Mouse (Mus musculus) retina, postnatal 7 days (tissue): ENCODE data around the gene Nfe2l3.
"Not testable (repeated sequence)": the region's sequence is repeated elsewhere in the genome, so short reads cannot be mapped to it uniquely, and the experiment has no call there.

Source experiments
- DNase-seq: peaks from one replicate; pipeline ENCODE4 v3.0.0-alpha.2; 2012; ENCODE audit warnings: low read depth, low spot score

Nfe2l3 gene

DNA sequence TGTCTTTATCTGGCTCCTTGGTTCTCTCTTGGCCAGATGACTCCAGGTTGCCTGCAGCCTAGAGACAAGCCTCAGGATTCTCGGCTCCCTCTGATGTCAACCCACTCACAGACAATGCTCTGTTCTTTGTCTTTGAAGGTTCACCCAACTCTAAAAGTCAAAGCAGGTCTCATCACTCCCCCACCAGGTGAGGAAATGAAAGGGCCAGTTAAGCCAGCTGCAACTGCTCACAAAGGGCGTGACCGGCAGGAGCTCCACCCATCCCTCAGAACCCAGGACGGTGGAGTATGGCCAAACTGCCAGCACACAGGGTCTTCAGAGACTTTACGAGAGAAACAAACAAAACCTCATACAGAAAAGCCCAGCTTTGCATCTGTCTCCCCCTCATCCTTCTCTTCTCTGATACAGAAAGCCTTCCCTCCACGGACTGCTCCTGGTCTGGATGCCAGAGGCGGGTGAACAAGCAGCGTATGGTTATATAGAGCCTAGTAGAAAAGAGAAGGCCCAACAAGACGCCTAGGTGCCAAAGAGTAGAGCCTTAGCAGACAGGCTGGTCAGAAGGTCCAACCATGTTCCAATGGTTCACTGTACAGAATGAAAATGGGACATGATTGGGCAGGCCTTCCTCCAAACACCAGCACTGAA is 9.8 kb downstream of the Nfe2l3 start:
- no peak for DNase-seq

DNA sequence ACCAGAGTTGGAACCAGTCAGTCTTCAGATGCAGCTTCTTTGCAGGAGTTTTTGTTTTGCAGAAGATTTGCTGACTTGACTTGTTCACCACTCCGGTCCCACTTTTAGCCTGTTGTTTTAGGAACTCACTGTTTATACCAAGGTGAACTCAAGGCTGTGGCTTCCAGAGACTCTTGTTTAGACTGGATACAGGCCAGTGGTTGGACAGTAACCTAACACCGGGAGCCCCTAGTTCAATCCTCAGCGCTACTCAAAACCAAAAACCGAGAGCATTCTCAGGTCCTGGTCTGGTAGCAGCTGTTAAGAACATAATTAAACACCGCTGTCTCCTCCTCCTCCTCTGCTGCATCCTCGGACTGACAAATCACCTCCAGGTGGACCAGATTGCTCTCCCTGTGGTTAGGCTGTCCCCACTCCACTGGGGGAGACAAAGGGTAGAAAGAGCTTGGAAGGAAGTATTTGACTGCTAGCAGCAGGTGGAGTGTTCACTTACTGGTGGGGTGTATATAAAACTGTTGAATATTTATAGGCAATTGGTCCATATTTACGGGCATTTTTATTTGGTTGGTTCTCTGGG is 20.5 kb downstream of the Nfe2l3 start:
- DNase-seq: no peak

DNA sequence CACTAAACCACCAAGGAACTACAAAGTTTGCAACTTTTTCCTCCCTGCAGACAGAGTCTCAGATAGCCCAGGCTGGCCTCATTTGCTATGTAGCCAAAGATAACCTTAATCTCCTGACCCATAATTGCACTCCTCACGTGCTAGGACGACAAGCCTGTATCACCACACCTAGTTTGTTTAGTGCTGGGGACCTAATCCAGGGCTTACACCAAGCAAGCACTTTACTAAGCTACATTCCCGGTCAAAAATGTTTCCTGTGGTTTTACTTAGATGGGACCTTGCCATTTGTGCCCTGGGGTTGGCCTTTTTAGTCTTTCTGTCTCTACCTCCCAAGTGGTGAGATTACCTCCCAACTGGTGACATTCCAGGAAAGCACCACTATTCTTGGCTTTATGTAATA is 22.5 kb downstream of the Nfe2l3 start:
- no peak for DNase-seq

DNA sequence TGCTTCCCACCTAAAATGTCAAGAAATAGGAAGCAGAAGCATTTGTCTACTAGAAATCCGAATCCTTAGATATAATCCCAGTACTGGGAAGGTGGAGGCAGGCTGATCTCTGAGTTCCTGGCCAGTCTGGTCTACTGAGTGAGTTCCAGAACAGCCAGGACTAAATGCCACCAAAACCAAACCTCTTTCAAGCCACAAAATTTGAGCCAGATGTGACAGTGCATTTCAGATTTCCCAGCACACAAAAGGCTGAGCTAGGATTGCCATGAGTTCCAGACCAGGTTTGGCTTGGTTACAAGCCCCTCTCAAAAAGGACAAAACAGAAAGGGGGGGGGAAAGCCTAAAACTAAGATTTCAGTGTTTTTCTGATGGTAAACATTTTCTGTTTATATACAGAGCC is 23.7 kb downstream of the Nfe2l3 start:
- no peak for DNase-seq

DNA sequence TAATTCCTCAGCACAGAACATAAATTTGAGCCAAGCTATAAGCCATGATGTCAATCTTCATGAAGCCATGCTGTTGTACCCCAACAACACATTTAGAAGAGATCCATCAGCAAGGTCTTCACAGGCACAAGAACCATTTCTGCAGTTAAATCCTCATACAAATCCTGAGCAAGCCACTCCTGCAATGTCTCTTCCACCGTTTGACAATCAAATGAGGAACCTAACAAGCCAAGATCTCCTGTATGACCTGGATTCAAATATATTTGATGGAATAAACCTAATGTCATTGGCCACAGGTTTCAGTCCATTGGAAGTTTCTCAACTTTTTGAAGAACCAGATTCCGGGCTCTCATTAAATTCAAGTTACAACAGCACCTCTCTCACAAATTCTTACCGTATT is 24.8 kb downstream of the Nfe2l3 start:
- DNase-seq: no peak

DNA sequence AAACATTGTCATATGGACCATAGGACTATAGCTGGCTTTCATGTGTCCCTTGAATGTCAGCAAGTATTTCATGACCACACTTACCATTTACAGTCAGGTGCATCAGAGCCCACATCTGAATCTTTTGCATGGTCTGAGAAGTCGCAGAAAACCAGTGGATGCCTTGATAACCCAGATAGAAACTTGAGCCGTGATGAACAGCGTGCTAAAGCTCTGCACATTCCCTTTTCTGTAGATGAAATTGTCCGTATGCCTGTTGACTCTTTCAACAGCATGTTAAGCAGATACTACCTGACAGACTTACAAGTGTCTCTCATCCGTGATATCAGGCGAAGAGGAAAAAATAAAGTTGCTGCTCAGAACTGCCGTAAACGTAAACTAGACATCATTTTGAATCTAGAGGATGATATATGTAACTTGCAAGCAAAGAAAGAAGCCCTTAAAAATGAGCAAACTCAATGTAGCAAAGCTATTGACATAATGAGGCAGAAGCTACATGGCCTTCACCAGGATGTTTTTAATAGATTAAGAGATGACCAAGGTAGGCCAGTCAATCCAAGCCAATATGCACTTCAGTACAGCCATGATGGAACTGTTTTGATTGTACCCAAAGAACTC is 25.4 kb downstream of the Nfe2l3 start:
- DNase-seq: no peak

DNA sequence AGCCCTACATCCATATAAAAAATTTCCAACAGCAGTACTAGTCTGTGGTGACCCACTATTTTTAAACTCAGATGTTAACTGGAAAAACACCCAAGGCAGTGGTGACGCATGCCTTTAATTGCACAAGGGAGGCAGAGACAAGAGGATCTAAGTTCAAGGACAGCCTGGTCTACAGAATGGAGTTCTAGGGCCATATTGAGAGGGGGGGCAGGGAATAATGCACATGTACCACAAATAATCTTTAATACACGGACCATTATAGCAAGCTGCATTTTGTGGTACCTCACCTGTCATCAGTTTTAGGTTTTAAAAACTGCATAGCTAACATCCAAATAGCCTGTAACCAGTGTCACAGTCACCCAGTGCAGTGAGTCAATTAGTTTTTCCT is 26.4 kb downstream of the Nfe2l3 start:
- DNase-seq: no peak

DNA sequence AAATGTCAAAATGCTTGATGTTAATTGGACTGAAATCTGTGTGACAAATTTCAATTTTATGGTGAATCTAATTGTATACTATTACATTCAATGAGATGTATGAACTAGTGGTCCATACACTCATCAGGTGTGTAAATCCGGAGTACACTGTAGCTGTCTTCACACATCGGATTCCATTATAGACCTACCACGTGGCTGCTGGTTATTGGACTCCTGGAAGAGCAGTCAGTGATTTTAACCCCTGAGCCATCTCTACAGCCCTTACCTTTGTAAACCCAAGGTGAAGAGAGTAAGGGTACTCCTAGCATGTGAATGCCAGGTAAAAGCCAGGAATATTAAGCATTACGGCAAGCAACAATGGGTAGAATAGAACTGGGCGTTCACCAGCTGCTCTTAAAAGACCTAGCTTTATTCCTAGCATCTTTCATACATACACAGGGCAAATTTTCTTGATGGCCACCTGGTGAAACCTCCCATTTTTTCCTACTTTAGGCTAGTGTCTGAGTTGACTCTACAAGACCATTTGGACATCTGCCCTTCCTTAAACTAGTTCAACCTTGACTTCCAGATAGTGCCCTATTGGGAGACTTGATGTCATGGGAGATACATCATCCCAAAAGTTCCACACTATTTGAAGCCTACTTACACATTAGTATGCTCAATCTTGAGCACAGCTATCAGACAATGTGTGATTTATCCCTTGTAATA is 27.0 kb downstream of the Nfe2l3 start:
- DNase-seq: no peak

DNA sequence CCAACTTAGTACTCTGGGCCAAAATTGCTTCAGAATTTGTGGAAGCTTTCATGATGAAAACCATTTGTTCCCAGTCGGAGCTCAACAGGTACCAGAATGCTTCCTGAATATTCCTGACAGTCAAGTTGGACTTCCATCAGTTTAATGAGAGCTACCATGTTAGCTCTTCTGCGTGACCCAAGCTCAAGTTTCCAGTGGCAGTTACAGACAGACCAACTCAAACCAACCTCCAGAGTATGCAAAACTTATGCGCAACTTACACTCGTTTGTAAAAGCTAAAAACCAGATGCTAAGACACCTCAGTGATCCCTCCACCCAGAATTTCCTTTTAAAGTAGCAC is 27.5 kb downstream of the Nfe2l3 start:
- no peak for DNase-seq

DNA sequence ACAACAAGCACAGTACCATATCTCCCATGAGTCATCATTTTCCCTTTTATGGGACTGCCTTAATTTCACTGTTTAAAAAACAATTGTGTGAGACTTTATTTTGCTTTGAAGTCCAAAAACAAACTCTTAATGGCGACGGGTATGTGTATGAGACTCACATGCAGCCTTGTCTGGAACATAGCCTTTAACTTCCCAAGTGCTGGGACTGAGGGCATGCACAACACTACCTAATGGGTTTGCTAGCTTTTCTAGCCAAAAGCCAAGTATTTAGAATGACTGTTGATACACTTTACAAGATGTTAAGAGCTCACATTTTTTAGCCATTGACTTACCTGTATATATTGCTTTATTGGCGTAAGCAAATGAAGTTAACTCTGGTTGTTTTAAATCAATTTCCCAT is 27.9 kb downstream of the Nfe2l3 start:
- no peak for DNase-seq

DNA sequence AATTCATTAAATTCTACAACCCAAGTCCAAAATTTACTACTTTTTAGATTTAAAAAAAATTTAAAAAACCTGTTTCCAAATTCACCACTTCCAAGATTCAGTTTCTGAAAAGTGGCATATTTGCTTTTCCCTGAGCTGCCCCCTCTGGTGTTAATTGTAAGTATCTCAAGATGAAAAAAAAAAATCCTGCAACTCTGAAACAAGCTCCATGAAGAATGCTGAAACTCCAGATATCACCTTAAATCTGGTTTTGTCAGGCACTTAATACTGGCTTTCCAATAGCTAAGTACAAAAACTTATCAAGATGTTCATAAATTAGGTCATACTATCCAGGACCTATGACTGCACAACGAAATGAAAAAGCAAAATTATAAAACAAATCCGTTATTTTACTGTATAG is 35.2 kb downstream of the Nfe2l3 start:
- no peak for DNase-seq

DNA sequence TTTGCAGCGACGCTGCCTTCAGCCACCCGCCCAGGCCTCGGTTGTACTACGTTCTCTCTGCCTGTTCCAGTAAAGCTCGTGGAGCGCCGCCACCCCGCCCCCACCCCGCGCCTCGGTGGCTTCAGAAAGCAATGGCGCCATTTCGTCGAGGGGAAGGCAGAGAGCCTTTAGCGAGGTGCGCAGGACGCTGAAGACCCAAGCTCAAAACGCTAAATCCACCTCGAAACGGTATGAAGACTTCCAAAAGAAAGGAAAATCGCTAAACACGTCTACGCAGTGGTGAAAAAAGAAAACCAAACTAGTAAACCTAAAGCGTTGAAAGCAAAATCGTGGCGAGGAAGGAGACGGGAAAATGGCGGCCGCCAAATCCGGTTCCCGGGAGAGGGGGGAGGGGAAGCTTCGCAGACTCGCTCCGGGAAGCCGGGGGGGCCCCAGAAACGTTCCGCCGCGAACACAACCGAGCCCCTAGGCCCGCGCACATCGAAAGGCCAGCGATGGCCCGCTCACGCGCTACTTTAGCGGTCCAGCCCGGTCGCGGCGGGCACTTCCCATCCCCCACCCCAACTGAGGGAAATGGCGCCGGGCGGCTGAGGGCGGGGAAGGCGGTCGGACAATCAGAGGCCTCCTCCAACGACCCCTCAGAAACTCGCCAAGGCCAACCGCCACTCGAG is 36.6 kb downstream of the Nfe2l3 start:
- peak; percentile 77 for DNase-seq

DNA sequence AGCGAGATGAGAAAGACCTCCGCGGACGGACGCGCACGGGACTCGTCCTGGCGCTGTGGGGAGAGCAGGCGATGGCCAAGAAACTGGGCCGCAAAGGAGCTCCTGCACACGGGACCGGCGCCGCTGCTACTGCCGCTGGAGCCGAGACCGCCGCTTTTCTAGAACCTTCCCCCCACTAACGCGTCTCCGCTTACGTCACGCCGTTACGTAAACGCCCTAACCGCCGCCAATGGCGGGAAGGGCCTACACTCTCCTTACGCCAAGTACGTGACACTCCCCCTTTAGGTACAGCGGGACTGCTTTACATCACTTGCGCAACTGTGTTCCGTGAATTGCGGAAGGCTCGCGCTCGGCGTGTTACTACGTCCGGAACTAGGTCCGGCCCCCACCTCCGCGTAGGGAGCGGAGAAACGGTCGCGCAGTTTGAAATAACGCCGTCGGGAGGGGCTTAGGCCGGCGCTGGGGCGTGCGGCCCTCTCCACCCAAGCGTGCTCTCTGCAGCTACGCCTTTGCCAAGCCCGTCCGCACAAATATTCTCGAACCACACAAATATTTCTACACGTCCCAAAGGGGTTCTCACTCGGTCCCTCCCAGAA is 37.3 kb downstream of the Nfe2l3 start, which contains the start of gene Hnrnpa2b1:
Gene Hnrnpa2b1 (minus strand): TSS at position 180 of the 596 bp plus-strand sequence.
- peak; percentile 100 for DNase-seq

DNA sequence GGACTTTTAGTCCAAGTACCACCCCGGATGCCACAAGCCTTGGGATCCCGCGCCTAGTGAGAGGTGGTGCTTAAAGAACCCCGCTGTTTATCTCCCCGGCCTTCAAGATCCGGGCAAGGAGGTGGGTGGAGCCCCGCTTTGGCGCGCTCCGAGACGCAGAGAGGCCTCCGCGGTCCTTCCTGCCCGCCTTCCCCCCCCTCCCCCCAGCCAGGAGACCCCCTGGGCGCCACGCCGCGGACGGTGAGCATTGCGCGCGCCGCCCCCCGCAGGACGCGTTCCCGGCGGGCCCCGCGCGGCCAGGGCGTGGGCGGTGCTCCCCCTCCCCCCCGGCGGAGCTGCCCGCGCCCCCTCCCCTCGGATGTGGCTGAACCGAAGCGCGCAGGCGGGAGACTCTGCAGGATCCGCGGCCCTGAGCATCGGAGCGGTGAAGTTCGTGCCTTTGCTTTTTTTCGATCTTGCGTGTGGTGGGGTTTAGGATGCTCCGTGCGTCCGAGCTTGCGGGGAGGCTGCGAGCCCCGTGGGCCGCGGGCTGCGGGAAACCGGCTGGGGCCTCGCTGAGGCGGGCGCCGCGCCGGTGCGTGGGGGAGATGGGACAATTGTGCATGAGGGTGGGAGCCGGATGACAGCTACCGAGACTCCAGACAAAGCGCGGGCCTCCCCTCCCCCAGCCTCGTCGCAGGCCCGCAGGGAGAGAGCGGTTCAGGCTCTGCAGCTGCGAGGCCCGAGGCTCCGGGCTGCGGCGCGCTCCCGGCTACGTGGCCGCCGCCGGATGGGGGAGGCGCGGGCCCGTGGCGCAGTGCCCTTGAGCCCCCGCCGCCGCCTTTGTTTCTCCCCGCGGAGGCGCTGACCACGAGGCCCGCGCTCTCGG is 38.1 kb downstream of the Nfe2l3 start, which contains the start of gene Cbx3:
Gene Cbx3 (plus strand): TSS at position 50 of the 868 bp plus-strand sequence.
- peak; percentile 81 for DNase-seq

DNA sequence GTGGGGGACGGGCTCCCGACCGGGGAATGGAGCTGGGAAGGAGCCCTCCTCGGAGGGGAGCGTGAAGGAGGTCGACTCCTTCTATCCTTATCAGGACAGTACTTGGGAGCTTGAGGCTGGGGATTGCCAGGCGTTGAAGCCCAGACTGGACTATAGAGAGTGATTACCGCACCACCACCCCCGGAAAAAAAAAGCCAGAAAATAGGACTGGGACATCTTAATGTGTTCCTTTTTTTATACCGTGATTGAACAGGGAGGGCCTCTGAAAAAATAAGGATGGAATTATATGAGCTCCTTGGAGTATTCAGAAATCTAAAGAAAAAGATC is 38.7 kb downstream of the Nfe2l3 start:
- no peak for DNase-seq

DNA sequence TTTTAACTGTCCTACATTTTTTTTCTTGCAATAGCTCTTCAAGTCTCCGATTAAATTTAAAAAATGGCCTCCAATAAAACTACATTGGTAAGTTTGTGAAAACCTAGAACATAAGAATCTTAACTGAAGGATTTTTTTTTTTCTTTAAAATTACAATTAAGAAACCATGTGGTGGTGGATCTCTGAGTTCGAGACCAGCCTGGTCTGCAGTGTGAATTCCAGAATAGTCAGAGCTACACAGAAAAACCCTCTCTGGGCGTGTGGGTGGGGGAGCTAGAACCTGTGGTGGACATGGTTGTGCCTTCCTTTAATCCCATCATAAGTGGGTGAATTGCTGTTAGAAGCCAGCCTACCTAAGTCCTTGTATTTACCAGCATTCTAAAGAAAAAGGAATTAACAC is 39.3 kb downstream of the Nfe2l3 start:
- no peak for DNase-seq

DNA sequence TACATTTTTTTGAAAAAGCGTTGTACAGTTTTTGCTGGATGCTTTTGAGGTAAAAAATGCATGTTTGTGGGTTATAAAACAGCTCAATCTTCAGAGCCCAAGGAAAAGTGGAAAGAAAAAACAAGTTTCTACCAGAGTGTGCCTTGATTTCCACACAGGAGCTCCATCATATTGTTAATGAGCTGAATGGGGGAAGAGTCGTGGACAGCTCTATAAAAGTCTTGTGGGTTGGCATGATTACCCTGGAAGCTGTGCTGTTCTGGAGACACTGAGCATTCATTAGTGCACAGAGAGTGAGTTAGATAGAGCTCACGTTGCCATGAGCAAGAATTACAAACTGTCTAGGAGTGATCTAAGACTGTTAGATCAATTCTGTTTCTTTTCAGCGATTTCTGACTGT is 39.7 kb downstream of the Nfe2l3 start:
- DNase-seq: no peak

DNA sequence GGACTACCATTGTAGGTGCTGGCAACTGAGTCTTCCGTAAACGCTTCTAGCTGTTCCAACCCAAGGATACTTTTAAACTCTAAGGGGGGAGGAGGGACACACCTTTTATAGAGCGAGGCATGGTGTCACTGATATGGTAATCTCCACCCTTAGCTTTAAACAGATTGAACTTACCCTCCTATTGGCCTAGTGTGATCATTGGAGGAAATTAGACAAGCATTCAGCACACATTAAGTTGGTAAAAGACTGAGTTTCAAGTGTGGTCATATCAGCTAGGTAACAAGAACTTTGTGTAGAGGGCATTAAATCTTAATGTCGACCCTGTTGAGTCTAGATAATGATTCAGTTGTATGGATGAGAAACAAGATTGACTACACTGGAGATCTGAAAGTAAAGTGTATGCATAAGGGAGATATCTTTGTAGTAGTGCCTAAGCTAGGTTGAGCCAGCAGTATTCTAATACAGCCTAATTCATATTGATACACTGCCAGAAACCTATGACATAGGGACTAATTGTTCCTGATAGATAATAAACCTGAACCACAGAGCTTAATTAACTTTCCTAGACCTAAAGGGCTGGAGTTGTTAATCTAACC is 46.8 kb downstream of the Nfe2l3 start:
- no peak for DNase-seq

DNA sequence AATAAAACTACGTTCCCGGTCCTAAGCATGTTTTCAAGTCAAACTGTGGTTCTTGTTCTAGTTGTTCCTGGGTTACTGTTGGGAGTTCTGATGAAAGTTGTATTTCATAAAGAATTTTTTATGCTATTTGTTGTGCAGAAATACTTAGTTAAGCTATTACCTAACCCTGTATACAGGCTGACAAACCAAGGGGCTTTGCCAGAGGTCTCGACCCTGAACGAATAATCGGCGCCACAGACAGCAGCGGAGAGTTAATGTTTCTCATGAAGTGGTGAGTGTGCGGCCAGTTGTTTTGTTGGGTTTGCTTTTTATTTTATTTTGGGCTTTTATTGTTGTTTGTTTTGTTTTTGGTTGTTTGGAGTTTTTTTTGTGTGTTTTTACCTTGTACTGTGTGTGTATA is 49.1 kb downstream of the Nfe2l3 start:
- no peak for DNase-seq

DNA sequence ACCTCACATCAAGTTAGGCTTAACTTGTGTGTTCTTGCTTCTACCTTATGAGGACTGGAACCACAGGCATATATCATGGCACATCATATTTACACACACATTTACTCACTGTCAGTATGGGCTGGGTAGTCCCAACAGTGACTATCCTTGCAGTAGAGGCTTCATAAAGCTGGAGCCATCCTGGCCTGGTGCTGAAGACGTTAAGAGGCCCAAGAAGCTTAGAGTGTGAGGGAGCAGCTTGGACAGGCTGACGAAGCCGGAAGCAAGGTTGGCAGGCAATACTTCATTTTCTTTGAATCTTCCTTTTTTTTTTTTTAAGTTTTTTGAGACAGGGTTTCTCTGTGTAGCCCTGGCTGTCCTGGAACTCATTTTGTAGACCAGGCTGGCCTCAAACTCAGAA is 51.4 kb downstream of the Nfe2l3 start:
- no peak for DNase-seq

DNA sequence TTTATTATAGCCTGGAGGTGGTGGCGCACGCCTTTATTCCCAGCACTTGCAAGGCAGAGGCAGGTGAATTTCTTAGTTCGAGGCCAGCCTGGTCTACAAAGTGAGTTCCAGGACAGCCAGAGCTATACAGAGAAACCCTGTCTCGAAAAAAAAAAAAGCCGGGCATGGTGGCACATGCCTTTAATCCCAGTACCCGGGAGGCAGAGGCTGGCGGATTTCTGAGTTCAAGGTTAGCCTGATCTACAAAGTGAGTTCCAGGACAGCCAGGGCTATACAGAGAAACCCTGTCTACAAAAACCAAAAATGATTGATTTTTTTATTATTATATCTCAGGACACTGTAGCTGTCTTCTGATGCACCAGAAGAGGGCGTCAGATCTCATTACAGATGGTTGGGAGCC is 52.1 kb downstream of the Nfe2l3 start:
- DNase-seq: not testable (repeated sequence)
